Mouse (Mus musculus) layer of hippocampus, adult 18-20 months (tissue): ENCODE measurements around the gene Lin9. TPM values are rescaled to one million over a fixed set of nuclear protein-coding genes. Genes with fewer than 3 reads are reported as not detected.
"Not testable (repeated sequence)": the region's sequence is repeated elsewhere in the genome, so short reads cannot be mapped to it uniquely, and the experiment has no call there.

Source experiments
- DNase-seq, 2 experiments: peaks; one replicate each; pipeline ENCODE4 v3.0.0; 2022; ENCODE audit warnings: low spot score in 2 of 2
- long read RNA-seq: library from polyadenylated mRNA; stranded (forward); transcript quantifications from one replicate; pipeline ENCODE4 v2.0.0, GENCODE M21; 2021
- total RNA-seq, 2 experiments: library from RNA; stranded (reverse); gene quantifications; 2 replicates each; pipeline ENCODE4 v1.2.3; 2021

Lin9 gene
- total RNA-seq, result 1 to 10 TPM; 3.6 to 4.3 TPM
- long read RNA-seq, transcript Lin9-203 (15 exons, 3,160 nt), result major isoform, 6 of 8 reads
- long read RNA-seq, partial matches to known transcripts, result 0 of 8 reads
- long read RNA-seq, other reads (novel, unspliced or antisense), result 2 of 8 reads

DNA sequence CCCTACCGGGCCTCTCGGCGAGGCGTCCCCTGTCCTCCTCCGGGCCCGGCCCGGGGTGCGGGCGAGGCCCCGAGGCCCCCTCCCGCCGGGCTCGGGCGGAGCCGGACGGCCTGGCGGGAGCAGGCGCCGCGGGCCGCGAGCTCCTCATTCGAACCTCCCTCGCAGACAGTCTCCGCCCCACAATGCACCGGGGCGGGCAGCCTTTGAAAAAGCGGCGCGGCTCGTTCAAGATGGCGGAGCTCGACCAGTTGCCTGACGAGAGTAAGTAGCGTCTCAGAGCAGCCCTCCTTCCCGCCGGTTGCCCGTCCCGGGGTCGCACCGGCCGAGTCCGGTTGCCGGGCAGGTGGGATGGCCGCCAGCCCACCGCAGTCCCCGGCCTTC lies at the start of gene Lin9:
Gene Lin9, plus strand, starts transcription at position 14 of the 381 bp plus-strand sequence.
- DNase-seq, result peak; percentile 82 to 94

DNA sequence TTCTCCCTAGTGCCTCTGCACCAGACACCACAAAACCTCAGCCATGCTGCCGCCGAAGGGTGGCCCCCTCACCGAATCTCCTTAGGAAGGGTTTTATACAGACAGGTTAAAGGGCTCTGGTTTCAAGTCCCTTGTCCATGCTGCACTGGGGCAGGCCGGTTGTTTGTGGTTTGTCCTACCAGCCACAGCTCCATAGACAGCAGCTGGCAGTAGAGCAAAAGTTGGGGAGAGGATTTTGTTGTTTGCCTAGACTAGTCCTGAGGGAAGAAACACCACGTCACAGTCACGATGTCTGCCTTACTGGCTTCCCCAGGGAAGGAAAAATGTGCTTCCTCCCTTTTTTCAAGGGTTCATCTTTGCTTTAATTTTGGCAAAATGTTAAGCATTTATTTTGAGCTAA lies 40.4 kb upstream of the Lin9 start:
- no peak for DNase-seq

DNA sequence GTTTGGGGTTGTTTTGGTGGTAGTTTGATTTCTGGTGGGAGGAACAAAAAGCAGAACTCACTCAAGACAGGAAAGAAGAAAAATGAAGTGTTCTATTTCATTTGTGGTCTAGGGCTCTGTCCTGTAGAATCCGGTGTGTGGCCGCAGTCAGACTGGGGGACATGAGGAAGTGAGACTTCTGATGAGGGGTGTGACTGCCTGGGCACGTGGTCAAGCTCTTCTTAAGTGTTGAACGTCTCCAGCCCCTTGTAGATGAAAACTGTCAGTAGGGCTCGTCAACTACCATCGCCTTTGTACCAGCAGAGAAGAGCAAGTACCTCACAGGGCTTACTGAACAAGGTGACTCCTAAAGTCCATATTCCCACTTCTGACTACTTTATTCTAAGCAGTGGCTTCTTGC lies 39.1 kb upstream of the Lin9 start:
- no peak for DNase-seq

DNA sequence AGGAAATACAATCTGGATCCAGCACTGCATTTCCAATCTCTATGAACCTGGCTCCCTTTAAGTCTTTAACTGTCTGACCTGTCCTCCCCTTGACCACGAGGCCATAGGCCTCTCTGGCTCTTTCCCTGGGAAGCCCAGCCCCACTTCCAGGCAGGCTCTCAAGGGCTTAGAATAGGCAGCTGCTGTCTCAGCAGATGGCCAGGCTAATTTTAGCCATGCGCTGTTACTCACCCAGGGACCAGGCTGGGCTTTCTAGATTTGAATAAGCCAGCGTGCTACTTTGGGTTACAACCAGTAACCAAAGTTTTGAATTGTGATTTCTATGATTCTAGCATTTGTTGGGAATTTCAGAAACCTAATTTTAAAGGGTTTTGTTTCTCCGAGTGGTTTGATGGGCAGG lies 36.4 kb upstream of the Lin9 start:
- DNase-seq, result peak; percentile 74 to 83

DNA sequence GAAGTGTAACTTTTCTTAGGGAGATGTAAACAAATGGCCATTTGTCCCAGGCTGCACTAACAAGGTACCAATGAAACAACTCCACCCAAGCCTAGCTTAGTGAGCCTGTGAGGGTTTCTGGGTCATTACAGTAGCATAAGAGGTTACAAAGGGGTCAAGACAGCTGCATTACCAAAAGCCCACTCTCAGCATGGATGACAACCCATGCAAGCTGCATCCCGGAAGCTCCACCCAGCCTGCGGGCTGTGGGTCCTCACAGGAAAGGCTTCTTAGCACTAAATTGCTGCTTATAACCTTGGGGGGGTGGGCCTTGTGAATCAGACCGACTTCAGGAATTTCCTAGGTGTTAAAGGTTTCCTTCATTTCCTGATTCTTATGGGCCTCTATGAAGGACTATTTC lies 34.8 kb upstream of the Lin9 start:
- no peak for DNase-seq

DNA sequence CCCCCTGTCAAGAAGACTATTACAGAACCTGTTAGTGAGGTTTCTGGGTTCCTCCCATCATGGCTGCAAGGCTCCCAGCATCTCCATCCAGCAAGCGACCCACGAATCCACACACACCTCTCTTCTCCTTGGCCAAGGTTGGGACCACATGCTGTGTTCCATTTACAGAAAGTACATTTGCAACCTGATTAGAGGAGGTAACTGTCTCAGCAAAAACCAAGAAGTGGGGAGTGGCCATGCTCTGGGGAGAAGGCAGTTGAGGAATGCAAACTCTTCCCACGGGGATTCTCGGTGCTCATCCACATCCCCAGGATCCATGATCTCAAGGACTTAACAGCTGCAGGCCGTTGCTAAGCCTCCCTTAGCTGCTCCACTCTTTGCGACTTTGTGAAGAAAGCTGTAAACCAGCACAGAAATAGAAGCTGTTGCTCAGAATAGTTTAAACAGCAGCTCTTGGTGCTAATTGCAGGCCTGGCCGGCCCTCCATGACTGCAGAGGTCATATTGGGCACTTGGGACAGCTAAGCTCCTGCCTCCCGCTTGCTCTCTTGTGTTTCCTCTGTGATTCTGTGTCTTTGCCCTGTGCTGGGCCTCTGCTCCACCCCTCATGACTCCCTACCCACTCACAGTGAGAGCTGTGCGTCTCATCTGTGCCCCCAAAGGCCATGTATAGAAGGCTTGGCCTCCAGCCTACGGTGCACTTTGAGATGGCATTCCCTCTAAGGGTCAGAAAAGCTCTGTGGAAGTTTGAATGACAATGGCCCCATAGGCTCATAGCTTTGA lies 34.0 kb upstream of the Lin9 start:
- no peak for DNase-seq

DNA sequence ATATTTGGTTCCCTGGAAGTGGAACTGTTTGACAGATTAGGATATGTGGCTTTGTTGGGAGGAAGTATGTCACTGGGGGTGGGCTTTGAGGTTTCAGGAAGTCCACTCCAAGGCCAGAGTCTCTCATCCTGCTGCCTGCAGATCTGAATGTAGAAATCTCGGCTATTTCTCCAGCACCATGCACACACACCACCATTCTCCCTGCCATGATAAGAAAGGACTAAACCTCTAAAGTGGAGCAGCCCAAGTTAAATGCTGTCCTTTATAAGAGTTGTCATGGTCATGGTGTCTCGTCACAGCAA lies 33.4 kb upstream of the Lin9 start:
- no peak for DNase-seq

DNA sequence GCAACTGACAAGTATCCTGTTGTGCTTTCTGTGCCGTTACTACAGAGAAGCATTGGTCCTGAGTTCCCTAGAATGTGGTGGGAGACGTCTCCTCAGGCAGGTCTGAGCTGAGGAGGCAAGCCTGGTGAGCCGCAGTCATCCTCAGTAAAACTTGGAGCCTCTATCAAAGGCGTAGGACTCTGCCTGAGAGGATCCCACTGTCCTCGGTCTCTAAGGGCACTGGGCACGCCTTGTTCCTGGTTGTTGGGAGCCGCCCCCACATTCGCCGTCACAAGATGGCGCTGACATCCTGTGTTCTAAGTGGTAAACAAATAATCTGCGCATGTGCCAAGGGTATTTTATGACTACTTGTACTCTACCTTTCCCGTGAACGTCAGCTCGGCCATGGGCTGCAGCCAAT lies 29.1 kb upstream of the Lin9 start:
- not testable (repeated sequence) for DNase-seq

DNA sequence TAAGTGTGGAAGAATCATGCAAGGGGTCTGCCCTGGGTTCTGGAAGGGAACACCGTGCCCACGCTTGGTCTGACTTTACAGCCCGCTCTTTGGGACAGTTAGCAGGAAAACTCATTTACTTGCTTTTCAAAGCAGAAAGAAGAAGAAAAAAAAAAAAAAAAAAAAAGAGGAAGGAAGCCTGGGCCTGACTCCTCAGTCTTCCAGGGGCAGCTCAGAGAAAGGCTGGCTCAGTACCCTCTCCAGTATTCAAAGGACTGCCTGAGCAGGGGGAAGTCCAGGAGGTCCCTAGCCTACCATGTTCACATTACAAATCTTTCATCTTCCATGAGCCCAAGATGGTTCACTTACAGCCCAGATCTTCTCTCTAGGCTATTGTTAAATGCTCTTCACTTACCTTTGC lies 24.2 kb upstream of the Lin9 start:
- no peak for DNase-seq

DNA sequence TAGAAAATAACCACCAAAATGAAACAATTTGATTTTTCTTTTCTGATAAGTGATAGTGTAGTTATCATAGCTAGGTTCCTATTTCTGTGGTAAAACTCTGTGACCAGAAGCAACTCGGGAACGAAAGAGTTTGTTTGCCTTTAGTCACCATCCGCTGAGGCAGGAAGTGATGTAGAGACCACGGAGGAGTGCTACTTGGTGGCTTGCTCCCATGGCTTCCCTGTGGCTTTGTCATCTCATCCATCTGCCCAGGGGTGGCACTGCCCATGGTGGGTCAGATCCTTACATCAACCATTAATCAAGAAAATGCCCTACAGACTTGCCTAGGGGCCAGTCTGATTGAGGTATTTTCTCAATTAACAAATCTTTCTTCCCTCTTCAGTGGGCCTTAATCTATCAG lies 18.6 kb upstream of the Lin9 start:
- DNase-seq, result no peak

DNA sequence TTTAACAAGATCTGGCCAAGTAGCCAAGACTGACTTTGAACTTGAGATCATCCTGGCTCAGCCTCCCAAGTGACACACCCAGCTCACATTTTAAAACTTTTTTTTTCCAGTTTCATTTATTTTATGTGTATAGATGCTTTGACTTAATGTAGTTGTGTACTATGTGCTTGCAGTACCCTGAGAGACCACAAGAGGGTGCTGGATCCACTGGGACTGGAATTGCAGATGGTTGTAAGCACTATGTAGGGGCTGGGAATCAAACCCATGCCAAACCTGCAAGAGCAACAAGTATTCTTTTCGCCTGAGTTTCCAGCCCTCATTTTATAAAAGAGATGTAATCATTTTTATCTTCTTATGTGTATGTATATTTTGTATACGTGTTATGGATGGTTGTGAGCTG lies 17.0 kb upstream of the Lin9 start:
- no peak for DNase-seq

DNA sequence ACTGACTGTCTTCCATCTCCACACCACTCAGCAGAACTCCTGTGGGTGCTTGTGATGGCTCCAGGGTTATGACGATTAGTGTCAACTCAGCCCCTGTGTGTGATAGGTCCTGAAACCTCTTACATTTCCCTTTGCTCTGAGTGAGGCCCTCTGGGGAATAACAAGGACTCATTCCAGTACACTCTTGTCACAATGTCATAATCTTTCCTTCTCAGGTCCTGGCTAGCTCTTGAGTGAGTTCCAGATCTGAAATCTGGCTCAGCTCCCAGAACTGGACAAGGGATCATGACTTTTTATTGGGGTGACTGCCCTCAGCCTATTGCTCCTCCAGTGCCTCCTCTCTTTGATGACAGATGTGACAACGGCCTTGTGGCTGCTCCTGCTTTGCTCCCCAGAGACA lies 14.8 kb upstream of the Lin9 start:
- DNase-seq, result no peak

DNA sequence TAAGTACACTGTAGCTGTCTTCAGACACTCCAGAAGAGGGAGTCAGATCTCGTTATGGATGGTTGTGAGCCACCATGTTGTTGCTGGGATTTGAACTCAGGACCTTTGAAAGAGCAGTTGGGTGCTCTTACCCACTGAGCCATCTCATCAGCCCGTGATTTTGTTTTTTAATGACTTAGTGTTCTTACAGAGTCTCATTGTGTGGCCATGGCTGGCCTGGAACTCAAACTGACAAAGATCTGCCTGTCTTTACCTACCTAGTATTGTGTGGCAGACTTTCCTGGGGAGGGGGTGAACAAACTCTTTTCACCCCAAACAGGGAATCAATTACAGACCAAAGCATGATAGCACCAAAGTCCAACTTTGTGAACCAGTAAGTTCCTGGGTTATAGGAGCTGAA lies 3.2 kb upstream of the Lin9 start:
- DNase-seq, result not testable (repeated sequence)

DNA sequence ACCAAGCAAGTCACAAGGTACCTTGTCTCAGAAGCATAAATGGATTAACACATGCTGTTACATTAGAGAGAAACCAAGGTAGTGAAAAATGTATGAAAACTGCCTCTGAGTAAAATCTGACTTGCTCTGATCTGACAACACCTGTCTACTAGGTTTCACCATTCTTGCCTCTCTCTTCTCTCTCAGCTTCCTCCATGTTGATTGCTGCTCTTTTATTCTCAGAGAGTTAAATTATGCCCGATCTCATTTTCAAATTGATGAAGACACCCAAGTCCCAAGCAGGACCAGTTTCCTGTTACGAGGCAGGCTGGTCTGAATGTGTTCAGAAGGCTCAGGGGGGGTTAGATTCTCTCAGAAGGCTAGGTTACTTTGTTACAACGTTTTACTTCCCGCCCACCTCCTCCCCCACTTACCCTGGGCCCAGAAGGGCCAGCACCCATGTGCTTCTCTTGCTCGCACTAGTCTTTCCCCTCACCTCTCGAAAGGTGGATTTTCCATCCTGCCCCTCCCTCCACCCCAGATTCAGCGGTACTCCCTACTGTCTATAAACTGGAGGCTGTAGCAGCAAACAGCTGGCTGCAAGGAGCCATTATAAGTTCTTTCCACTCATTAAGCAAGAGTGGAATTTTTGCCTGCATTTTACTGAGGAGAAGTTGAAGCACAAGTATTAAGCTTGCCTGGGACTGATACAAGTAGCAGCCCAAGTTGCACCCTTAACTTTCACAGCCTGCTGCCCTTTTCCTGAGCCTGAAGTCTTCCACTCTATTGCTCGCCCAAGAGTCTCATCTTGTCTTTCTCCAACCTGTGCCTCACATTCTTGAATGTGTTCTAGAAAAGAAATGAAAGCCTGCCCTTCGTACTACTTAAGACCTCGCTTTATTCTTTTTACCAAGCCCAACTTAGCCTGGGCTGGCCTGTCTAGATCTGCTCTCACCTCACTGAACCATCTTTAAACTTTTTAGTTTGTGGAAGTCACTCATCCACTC lies 1.2 kb upstream of the Lin9 start:
- DNase-seq, result no peak

DNA sequence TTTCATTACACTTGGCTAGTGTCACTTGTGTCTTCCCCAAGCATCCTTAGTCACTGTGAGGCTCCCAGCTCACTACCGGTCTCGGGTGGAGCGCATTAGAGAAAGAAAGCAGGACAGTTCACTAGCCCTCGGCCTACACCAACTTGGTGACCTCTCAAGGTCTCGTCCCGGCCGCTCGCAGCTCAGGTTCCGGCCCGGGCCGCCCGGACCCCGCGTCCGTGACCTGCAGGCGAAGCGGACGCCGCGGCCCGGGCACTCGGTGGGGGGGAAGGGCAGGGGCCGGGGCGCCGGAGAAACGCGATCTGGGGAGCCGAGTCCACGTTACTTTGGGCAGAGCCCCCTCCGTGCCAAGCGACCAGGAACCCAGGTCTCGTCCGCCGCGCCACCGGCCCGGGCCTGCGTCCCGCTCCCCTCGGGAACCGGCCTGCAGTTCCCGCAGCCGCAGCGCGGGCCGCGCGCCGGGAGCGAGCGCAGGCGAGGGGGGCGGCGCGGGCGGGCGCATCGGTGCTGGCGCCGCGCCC lies 285 bp upstream of the Lin9 start:
- DNase-seq, result peak; percentile 6 to 19

DNA sequence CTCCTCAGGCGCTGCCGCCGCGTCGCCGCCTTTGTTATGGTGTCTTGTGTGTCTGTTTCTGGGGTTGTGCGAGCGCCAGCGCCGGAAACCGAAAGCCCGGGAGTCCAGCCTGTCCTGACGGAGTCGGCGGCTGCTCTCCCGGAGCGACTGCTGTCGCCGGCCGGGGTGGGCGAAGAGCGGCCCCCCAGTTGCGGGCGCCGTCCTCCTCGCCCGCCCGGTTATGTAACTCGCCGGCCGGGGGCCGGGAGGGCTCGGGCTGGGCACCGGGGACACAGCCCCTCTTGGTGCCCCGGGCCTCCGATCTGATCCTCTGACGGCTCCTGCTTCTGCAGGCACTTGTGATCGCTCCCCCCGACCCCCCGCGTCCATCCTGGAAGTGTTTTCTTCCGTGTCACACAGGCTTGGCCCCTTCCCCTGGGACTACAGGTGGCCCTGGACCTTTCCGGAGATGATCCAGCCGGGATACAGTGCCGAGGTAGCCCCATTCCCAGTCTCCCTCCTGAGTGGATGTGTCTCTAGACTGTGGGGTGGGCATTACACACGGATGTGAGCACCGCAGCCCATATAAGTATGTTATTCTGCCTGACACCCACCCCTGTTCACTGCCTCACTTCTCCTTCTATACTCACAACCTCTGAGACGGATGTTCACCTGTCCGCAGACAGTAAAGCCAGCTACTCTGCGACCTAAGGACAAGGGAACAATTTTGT lies 723 bp downstream of the Lin9 start:
- DNase-seq, result no peak

DNA sequence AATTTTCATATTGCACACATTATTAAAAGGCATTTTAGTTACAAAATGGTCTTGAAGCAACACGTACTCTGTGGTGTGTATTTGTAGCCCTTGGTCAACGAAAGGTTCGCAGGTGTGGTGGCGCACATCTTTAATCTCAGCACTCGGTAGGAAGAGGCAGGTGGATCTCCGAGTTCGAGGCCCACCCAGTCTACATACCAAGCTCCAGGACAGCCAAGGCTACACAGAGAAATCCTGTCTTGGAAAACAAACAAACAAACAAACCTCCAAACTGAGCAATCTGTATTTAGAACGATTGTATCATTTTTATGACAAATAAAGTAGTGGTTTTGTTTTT lies 1.2 kb downstream of the Lin9 start:
- no peak for DNase-seq

DNA sequence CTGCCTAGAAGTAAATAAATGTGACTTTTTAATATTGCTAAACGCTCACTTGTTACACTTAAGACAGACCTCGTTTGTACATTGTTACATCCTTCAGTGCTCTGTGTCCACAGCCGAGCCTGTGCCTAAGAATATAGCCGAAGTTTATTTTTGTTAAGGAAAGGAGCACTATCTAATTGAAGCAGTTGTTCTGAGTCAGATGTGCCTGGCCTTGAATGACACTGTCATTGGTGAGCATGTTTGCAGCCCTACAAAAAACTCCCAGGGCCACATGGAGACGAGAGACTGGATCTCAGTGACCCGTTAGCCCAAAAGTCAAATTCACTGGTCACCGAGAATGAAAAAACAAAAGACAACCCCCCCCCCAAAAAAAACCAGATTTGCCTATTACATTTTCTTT lies 50.3 kb downstream of the Lin9 start:
- no peak for DNase-seq

DNA sequence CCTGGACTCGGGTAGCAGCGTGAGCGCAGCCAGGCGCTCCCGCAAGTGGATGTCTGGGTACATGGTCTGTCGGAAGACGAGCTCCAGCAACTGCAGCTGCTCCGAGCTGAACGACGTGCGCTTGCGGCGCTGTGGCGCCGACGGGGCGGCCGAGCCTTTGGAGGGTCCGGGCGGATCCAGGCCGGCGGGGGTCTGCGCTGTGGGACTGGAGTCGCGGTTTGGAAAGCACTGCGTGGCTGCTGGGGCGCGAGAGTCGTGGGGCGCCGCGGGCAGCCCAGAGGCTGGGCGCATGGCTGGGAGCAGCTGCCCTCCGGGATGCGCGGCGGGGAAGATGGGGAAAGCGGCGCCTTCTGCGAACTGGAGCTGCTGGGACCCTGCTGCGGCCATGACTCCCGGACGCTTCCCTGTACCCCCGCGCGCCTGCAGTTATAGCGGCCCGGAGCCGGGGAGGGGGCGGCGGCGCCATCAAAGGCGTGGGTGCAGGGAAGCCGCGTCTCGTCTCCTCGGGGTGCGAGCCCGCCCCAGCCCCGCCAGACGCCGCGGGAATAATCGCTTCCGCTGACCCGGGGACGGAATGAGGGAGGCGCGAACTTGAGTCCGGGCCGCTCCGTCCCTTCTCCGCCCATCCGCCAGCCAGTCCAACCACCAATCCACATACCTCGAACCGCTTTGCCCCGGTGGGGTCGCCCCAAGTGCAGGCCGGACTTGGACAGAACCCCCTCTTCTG lies 55.8 kb downstream of the Lin9 start, which contains the start of gene Mixl1:
Gene Mixl1, minus strand, starts transcription at position 409 of the 727 bp plus-strand sequence.
- no peak for DNase-seq

DNA sequence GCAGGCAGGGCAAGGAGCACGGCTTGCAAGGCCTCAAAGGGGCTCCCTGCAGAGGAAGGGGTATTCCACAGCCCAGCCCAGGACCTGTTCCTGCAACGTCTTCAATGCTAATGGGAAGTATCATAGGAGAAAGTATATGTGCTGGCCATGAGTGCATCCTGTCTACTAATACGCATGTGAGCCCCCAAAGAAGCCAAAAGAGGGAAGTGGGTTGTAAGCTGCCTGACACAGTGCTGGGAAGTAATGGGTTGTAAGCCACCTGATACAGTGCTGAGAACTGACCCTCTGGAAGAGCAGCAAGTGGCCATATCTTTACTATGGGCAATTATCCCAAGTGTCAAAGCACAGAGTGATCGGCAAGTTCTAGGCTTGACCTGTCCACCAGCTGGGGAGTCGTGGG lies 57.1 kb downstream of the Lin9 start:
- no peak for DNase-seq

DNA sequence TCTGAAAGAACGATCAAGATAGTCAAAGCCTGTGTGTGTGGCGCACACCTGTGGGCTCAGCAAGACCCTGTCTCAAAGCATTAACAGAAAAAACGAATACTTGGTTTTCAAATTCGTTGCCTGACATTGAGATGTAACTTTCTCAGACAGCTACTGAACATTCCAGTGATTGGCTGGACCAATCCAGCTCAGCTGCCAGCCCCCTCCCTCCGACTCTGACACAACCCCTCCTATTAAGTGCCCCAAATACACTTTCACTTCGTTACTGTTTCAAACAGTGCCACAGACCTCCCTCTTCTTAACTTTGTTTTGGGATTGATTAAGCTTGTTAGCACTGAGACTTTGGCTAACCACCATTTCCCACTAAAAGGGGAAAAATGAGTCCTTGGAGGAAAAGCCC lies 62.5 kb downstream of the Lin9 start:
- no peak for DNase-seq
